Mouse (Mus musculus): Measurements from ENCODE around the gene Tmem132b.

GRCm38 (mm10) chr5:125549750-125550489 is 18.3 kb downstream of the Tmem132b start:
- no peak for TF ChIP-seq CTCF (IDR thresholded peaks at IDR 0.05; ENCODE audit: extremely low read depth, insufficient read length, insufficient replicate concordance, low read depth, low read length)
- no peak for TF ChIP-seq POLR2A (IDR thresholded peaks at IDR 0.05; ENCODE audit: low read depth, low read length)
